Mouse (Mus musculus) heart, postnatal 36 days (tissue): ENCODE measurements around the gene Lemd1. TPM values are rescaled to one million over a fixed set of nuclear protein-coding genes. Genes with fewer than 3 reads are reported as not detected.
"Not testable (repeated sequence)": the region's sequence is repeated elsewhere in the genome, so short reads cannot be mapped to it uniquely, and the experiment has no call there.

Experiments
- DNase-seq, 2 experiments: peaks; one replicate each; pipeline ENCODE4 v3.0.0; 2021 to 2022
- intact Hi-C: fragments of 180-260 bp; cut with DNase I; formaldehyde crosslinking; loops from one replicate; pipeline ENCODE4 v1.15.1; 2025
- total RNA-seq, 2 experiments: library from RNA; stranded (reverse); gene quantifications; 2 replicates each; pipeline ENCODE4 v1.2.3; 2021

Gene Lemd1
- total RNA-seq, 2 experiments from 2014 or later = not detected

- intact Hi-C loops = loop anchor here (1.0 to 5.0 kb wide), 3 partner anchors 80 to 120 kb away; no protein-coding TSS in a partner anchor
- DNase-seq = peak; percentile 69 to 70
Measured at GRCm38 (mm10) chr1:132237585-132238159, 46.4 kb downstream of the Lemd1 start.

GRCm38 (mm10) chr1:132245010-132245409, 53.8 kb downstream of the Lemd1 start:
- intact Hi-C loops = no loop called here
- no peak for DNase-seq

- peak in 1 of 2 experiments; percentile 5 for DNase-seq
- intact Hi-C loops = no loop called here
Measured at GRCm38 (mm10) chr1:132246137-132246536, 54.9 kb downstream of the Lemd1 start.

- no peak for DNase-seq
- intact Hi-C loops = no loop called here
Measured at GRCm38 (mm10) chr1:132246641-132247040, 55.4 kb downstream of the Lemd1 start.

GRCm38 (mm10) chr1:132254467-132254866, 63.2 kb downstream of the Lemd1 start:
- intact Hi-C loops = no loop called here
- DNase-seq = no peak

GRCm38 (mm10) chr1:132260331-132260730, 69.1 kb downstream of the Lemd1 start:
- intact Hi-C loops = no loop called here
- no peak for DNase-seq

- no peak for DNase-seq
- intact Hi-C loops = no loop called here
Measured at GRCm38 (mm10) chr1:132261058-132261457, 69.8 kb downstream of the Lemd1 start.

GRCm38 (mm10) chr1:132263618-132264017, 72.4 kb downstream of the Lemd1 start:
- intact Hi-C loops = no loop called here
- no peak for DNase-seq

- DNase-seq = no peak
- intact Hi-C loops = no loop called here
Measured at GRCm38 (mm10) chr1:132264577-132264976, 73.3 kb downstream of the Lemd1 start.

GRCm38 (mm10) chr1:132265211-132265859, 74.1 kb downstream of the Lemd1 start:
- intact Hi-C loops = no loop called here
- DNase-seq = no peak

- intact Hi-C loops = no loop called here
Measured at GRCm38 (mm10) chr1:132265936-132266335, 74.7 kb downstream of the Lemd1 start.

GRCm38 (mm10) chr1:132266791-132267557, 75.7 kb downstream of the Lemd1 start:
- no peak for DNase-seq
- intact Hi-C loops = no loop called here

More at GRCm38 (mm10) chr1:132265936-132266335, 74.7 kb downstream of the Lemd1 start:
- DNase-seq = no peak

GRCm38 (mm10) chr1:132267959-132268358, 76.7 kb downstream of the Lemd1 start:
- no peak for DNase-seq
- intact Hi-C loops = no loop called here

GRCm38 (mm10) chr1:132268418-132269060, 77.3 kb downstream of the Lemd1 start:
- DNase-seq = no peak
- intact Hi-C loops = no loop called here

GRCm38 (mm10) chr1:132271237-132271636, 80.0 kb downstream of the Lemd1 start:
- DNase-seq = no peak
- intact Hi-C loops = no loop called here

GRCm38 (mm10) chr1:132276694-132277093, 85.5 kb downstream of the Lemd1 start:
- intact Hi-C loops = no loop called here

GRCm38 (mm10) chr1:132277124-132277523, 85.9 kb downstream of the Lemd1 start:
- DNase-seq = no peak
- intact Hi-C loops = no loop called here

More at GRCm38 (mm10) chr1:132276694-132277093, 85.5 kb downstream of the Lemd1 start:
- no peak for DNase-seq

GRCm38 (mm10) chr1:132280636-132281035, 89.4 kb downstream of the Lemd1 start:
- DNase-seq, intact Hi-C loops: not testable (repeated sequence)

GRCm38 (mm10) chr1:132281523-132282176, 90.4 kb downstream of the Lemd1 start:
- intact Hi-C loops = no loop called here
- no peak for DNase-seq

- intact Hi-C loops = no loop called here
- no peak for DNase-seq
Measured at GRCm38 (mm10) chr1:132282177-132282536, 90.9 kb downstream of the Lemd1 start.

- no peak for DNase-seq
- intact Hi-C loops = no loop called here
Measured at GRCm38 (mm10) chr1:132283018-132283417, 91.8 kb downstream of the Lemd1 start.
